Mouse (Mus musculus) megakaryocyte, embryonic 14.5 days (primary cell): ENCODE measurements around the gene Sdr42e1.

Experiments used
- FLI1 ChIP-seq: IDR thresholded peaks from 2 replicates; pipeline ENCODE4 v1.6.1; 2012; ENCODE audit warnings: low read length, inconsistent platforms, mixed read lengths
- GATA1 ChIP-seq: IDR thresholded peaks from 3 replicates; pipeline ENCODE4 v1.6.1; 2012; ENCODE audit warnings: mixed read lengths, low read length, inconsistent platforms, borderline replicate concordance

DNA sequence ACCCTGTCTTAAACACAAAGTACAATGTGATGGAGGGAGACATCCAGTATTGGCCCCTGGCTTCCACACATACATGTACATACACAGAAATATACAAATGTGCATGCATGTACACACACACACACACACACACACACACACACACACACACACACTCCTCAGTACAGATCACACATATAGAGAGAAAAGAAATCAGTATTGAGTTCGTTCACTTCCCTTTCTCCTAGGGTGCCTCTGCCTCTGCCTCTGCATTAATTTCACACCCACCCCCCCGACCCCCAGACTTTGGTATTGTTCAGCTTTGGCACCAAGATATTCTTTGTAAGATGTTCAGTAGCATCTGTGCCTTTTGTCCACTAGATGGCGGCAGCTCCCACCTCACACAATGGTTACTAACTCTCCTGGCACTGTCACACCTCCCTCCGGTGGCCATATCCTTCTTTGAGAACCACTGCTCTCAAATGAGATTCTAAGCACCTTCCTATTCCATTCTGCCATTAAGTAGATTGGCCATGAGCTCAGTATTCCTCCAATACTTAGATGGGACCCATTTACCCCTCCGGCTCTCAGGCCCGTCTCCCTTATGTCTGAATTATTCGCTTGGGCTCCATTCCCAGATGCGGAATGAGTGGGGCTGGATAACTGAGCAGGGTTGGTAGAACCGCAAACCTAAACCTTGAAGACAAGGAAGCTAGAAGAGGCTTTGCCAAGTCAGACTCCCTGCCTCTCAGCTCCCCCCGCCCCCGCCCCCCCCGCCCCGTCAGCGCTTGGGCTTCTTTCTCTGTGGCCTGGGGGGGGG, 47.2 kb downstream of the Sdr42e1 start:
- TF ChIP-seq GATA1 (no peak), FLI1 (no peak)
